31 mouse cellular contexts compared by ENCODE assay signal in the genomic region with DNA sequence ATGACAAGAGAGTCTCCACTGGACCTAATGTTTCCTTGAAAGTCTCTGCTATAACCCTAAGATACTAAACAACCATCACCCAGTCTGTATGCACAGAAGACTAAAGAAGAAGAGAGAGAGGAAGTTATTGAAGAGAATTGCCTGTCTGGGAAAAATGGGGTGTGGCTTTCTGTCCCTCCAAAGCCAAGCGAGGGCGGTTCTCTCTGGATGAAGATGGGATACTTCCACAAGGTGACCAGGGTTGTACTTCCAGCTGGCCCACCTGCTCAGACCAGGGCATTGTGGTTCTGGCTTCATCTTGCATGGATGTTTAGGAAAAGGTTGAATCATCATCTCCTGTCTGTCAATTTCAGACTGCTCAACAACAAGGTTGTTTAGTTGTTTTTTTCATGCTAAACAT.
"Had no signal": no experiment of that assay in that cellular context is flagged by ENCODE, and none has a peak within 500 bp of the region (broad histone marks: within the 10 kb centered on the region; RNA-seq: fewer than 3 reads in every experiment).

No protein-coding gene starts in this region.

- ATAC-seq: liver, embryonic 12.5 days; liver, postnatal 0 days; lung, postnatal 0 days; midbrain, embryonic 13.5 days; midbrain, embryonic 16.5 days had no signal

- H3K27ac ChIP-seq: left cerebral cortex, adult 2 months; limb, embryonic 10.5 days; limb, embryonic 12.5 days; limb, embryonic 13.5 days; limb, embryonic 15.5 days; liver, embryonic 12.5 days; liver, embryonic 13.5 days; liver, embryonic 14.5 days; liver, embryonic 15.5 days; lung, embryonic 15.5 days; macrophage; midbrain, embryonic 10.5 days; midbrain, embryonic 12.5 days; midbrain, embryonic 13.5 days; neural tube, embryonic 12.5 days had no signal

- DNase-seq: left cerebral cortex, postnatal 4 days; liver; liver, embryonic 13.5 days; liver, postnatal 0 days; lung, adult 18-20 months; lung, adult 2 months; lung, embryonic 14.5 days; lung, postnatal 10 days; lung, postnatal 14 days; lung, postnatal 36 days; lung, postnatal 4 days; midbrain, embryonic 14.5 days had no signal

- H3K4me3 ChIP-seq: left cerebral cortex, adult 2 months; limb, embryonic 10.5 days; limb, embryonic 12.5 days; limb, embryonic 13.5 days; limb, embryonic 15.5 days; liver, embryonic 12.5 days; liver, embryonic 13.5 days; liver, embryonic 15.5 days; lung, embryonic 15.5 days; megakaryocyte, embryonic 14.5 days; midbrain, embryonic 10.5 days; midbrain, embryonic 12.5 days; midbrain, embryonic 13.5 days; myocyte; neural tube, embryonic 12.5 days had no signal

- H3K9ac ChIP-seq: limb, embryonic 12.5 days; limb, embryonic 13.5 days; limb, embryonic 15.5 days; liver, embryonic 12.5 days; liver, embryonic 13.5 days; liver, embryonic 14.5 days; liver, embryonic 15.5 days; liver, postnatal 0 days; lung, embryonic 14.5 days; lung, embryonic 15.5 days; midbrain, embryonic 12.5 days; midbrain, embryonic 13.5 days; neural tube, embryonic 12.5 days had no signal

- H3K27me3 ChIP-seq: limb, embryonic 12.5 days; limb, embryonic 13.5 days; limb, embryonic 15.5 days; liver, embryonic 12.5 days; liver, embryonic 13.5 days; liver, embryonic 15.5 days; lung, embryonic 15.5 days; megakaryocyte, embryonic 14.5 days; midbrain, embryonic 12.5 days; midbrain, embryonic 13.5 days; neural tube, embryonic 12.5 days had no signal

- H3K36me3 ChIP-seq: limb, embryonic 10.5 days; limb, embryonic 12.5 days; limb, embryonic 13.5 days; limb, embryonic 15.5 days; liver, embryonic 12.5 days; liver, embryonic 13.5 days; liver, embryonic 15.5 days; lung, embryonic 15.5 days; midbrain, embryonic 10.5 days; midbrain, embryonic 12.5 days; midbrain, embryonic 13.5 days; neural tube, embryonic 12.5 days had no signal

- H3K4me1 ChIP-seq: limb, embryonic 10.5 days; limb, embryonic 12.5 days; limb, embryonic 15.5 days; liver, embryonic 12.5 days; liver, embryonic 13.5 days; liver, embryonic 15.5 days; midbrain, embryonic 10.5 days; midbrain, embryonic 12.5 days; neural tube, embryonic 12.5 days had no signal

- H3K4me2 ChIP-seq: limb, embryonic 12.5 days; limb, embryonic 13.5 days; limb, embryonic 15.5 days; liver, embryonic 11.5 days; liver, embryonic 12.5 days; liver, embryonic 13.5 days; liver, embryonic 15.5 days; lung, embryonic 14.5 days; lung, embryonic 15.5 days; midbrain, embryonic 12.5 days; midbrain, embryonic 13.5 days; neural tube, embryonic 12.5 days had no signal

- H3K9me3 ChIP-seq: limb, embryonic 10.5 days; limb, embryonic 12.5 days; limb, embryonic 13.5 days; limb, embryonic 15.5 days; liver, embryonic 12.5 days; liver, embryonic 13.5 days; liver, embryonic 15.5 days; lung, embryonic 15.5 days; megakaryocyte, embryonic 14.5 days; midbrain, embryonic 10.5 days; midbrain, embryonic 12.5 days; midbrain, embryonic 13.5 days; neural tube, embryonic 12.5 days had no signal
